Mouse (Mus musculus): ENCODE measurements around the gene Cdkn2c. TPM values are rescaled to one million over a fixed set of nuclear protein-coding genes. Genes with fewer than 3 reads are reported as not detected.

Cdkn2c gene
- polyA plus RNA-seq, 1 experiment from 2014 or later, result 2.6 TPM

GRCm38 (mm10) chr4:109656301-109656700 lies 10.7 kb downstream of the Cdkn2c start:
- peaks cover 10% of the 10 kb centered on the region for H3K4me1 ChIP-seq (replicated peaks)
- ATAC-seq (ENCODE audit: low read depth), result no peak
- H3K27me3 ChIP-seq, result peaks cover 87% of the 10 kb centered on the region
- H3K36me3 ChIP-seq, result no peaks in the 10 kb centered on the region
- H3K9ac ChIP-seq, result no peak overlapping the region
- H3K4me2 ChIP-seq, result no peak overlapping the region
- WGBS, result 10% methylated on average over 4 of the region's 4 CpGs
- H3K4me3 ChIP-seq, result no peak overlapping the region
- no peak overlapping the region for H3K27ac ChIP-seq (replicated peaks)
- no peaks in the 10 kb centered on the region for H3K9me3 ChIP-seq

- H3K36me3 ChIP-seq, result no peaks in the 10 kb centered on the region
- ATAC-seq (ENCODE audit: low read depth), result no peak
- 39% methylated on average over 2 of the region's 2 CpGs for WGBS
- H3K27me3 ChIP-seq, result peaks cover 82% of the 10 kb centered on the region
- no peak overlapping the region for H3K9ac ChIP-seq
- no peaks in the 10 kb centered on the region for H3K9me3 ChIP-seq
- no peak overlapping the region for H3K4me2 ChIP-seq
- H3K4me1 ChIP-seq (replicated peaks), result peaks cover 10% of the 10 kb centered on the region
- H3K4me3 ChIP-seq, result no peak overlapping the region
- H3K27ac ChIP-seq (replicated peaks), result no peak overlapping the region
Observed at GRCm38 (mm10) chr4:109655738-109656137, 11.3 kb downstream of the Cdkn2c start.

GRCm38 (mm10) chr4:109654701-109655100 lies 12.3 kb downstream of the Cdkn2c start:
- no peaks in the 10 kb centered on the region for H3K9me3 ChIP-seq
- H3K27ac ChIP-seq (replicated peaks), result no peak overlapping the region
- WGBS, result 50% methylated on average over 2 of the region's 2 CpGs
- H3K9ac ChIP-seq, result no peak overlapping the region
- H3K27me3 ChIP-seq, result peaks cover 77% of the 10 kb centered on the region
- no peaks in the 10 kb centered on the region for H3K36me3 ChIP-seq
- no peak overlapping the region for H3K4me3 ChIP-seq
- H3K4me1 ChIP-seq (replicated peaks), result peaks cover 10% of the 10 kb centered on the region
- ATAC-seq (ENCODE audit: low read depth), result no peak
- H3K4me2 ChIP-seq, result no peak overlapping the region

- Histone ChIP-seq H3K36me3 (no peaks in the 10 kb centered on the region), H3K4me2 (no peak overlapping the region), H3K4me1 (replicated peaks) (peaks cover 10% of the 10 kb centered on the region), H3K27ac (replicated peaks) (no peak overlapping the region), H3K9ac (no peak overlapping the region), H3K9me3 (no peaks in the 10 kb centered on the region), H3K27me3 (peaks cover 63% of the 10 kb centered on the region), H3K4me3 (no peak overlapping the region)
- ATAC-seq (ENCODE audit: low read depth), result no peak
Observed at GRCm38 (mm10) chr4:109653251-109653650, 13.7 kb downstream of the Cdkn2c start.

- ATAC-seq (ENCODE audit: low read depth), result no peak
- no peak overlapping the region for H3K27ac ChIP-seq (replicated peaks)
- no peaks in the 10 kb centered on the region for H3K4me1 ChIP-seq (replicated peaks)
- no peak overlapping the region for H3K9ac ChIP-seq
- H3K36me3 ChIP-seq, result no peaks in the 10 kb centered on the region
- H3K27me3 ChIP-seq, result peaks cover 24% of the 10 kb centered on the region
- 85% methylated on average over 5 of the region's 5 CpGs for WGBS
- no peak overlapping the region for H3K4me2 ChIP-seq
- H3K4me3 ChIP-seq, result no peak overlapping the region
- no peaks in the 10 kb centered on the region for H3K9me3 ChIP-seq
Observed at GRCm38 (mm10) chr4:109649331-109649730, 17.7 kb downstream of the Cdkn2c start.

GRCm38 (mm10) chr4:109647281-109647680 lies 19.7 kb downstream of the Cdkn2c start:
- Histone ChIP-seq H3K27ac (replicated peaks) (no peak overlapping the region), H3K27me3 (peaks cover 13% of the 10 kb centered on the region), H3K4me3 (no peak overlapping the region), H3K9me3 (no peaks in the 10 kb centered on the region), H3K4me1 (replicated peaks) (no peaks in the 10 kb centered on the region), H3K9ac (no peak overlapping the region), H3K36me3 (no peaks in the 10 kb centered on the region), H3K4me2 (no peak overlapping the region)
- WGBS, result 68% methylated on average over 4 of the region's 4 CpGs
- ATAC-seq (ENCODE audit: low read depth), result no peak

GRCm38 (mm10) chr4:109641451-109641850 lies 25.5 kb downstream of the Cdkn2c start:
- Histone ChIP-seq H3K4me2 (no peak overlapping the region), H3K4me1 (replicated peaks) (no peaks in the 10 kb centered on the region), H3K27me3 (no peaks in the 10 kb centered on the region), H3K27ac (replicated peaks) (no peak overlapping the region), H3K36me3 (no peaks in the 10 kb centered on the region), H3K9ac (no peak overlapping the region), H3K4me3 (no peak overlapping the region), H3K9me3 (no peaks in the 10 kb centered on the region)
- 80% methylated on average over 3 of the region's 3 CpGs for whole genome bisulfite sequencing
- ATAC-seq (ENCODE audit: low read depth), result no peak

GRCm38 (mm10) chr4:109640141-109640540 lies 26.8 kb downstream of the Cdkn2c start:
- no peak for ATAC-seq (ENCODE audit: low read depth)
- H3K9ac ChIP-seq, result no peak overlapping the region
- no peaks in the 10 kb centered on the region for H3K4me1 ChIP-seq (replicated peaks)
- WGBS, result 92% methylated on average over 7 of the region's 7 CpGs
- no peak overlapping the region for H3K4me2 ChIP-seq
- H3K9me3 ChIP-seq, result no peaks in the 10 kb centered on the region
- no peak overlapping the region for H3K27ac ChIP-seq (replicated peaks)
- H3K36me3 ChIP-seq, result no peaks in the 10 kb centered on the region
- H3K4me3 ChIP-seq, result no peak overlapping the region
- no peaks in the 10 kb centered on the region for H3K27me3 ChIP-seq

- Histone ChIP-seq H3K4me1 (replicated peaks) (no peaks in the 10 kb centered on the region), H3K4me3 (no peak overlapping the region), H3K27ac (replicated peaks) (no peak overlapping the region), H3K27me3 (no peaks in the 10 kb centered on the region), H3K9ac (no peak overlapping the region), H3K36me3 (no peaks in the 10 kb centered on the region), H3K9me3 (no peaks in the 10 kb centered on the region), H3K4me2 (no peak overlapping the region)
- ATAC-seq (ENCODE audit: low read depth), result no peak
- 90% methylated on average over 9 of the region's 9 CpGs for WGBS
Observed at GRCm38 (mm10) chr4:109639356-109639755, 27.6 kb downstream of the Cdkn2c start.

- Histone ChIP-seq H3K36me3 (no peaks in the 10 kb centered on the region), H3K27me3 (no peaks in the 10 kb centered on the region), H3K4me1 (replicated peaks) (no peaks in the 10 kb centered on the region), H3K9ac (no peak overlapping the region), H3K9me3 (no peaks in the 10 kb centered on the region), H3K27ac (replicated peaks) (no peak overlapping the region), H3K4me2 (no peak overlapping the region), H3K4me3 (no peak overlapping the region)
- no peak for ATAC-seq (ENCODE audit: low read depth)
- WGBS, result 97% methylated on average over 2 of the region's 2 CpGs
Observed at GRCm38 (mm10) chr4:109634971-109635370, 32.0 kb downstream of the Cdkn2c start.

GRCm38 (mm10) chr4:109631029-109631428 lies 36.0 kb downstream of the Cdkn2c start:
- Histone ChIP-seq H3K4me1 (replicated peaks) (no peaks in the 10 kb centered on the region), H3K4me2 (no peak overlapping the region), H3K9ac (no peak overlapping the region), H3K36me3 (no peaks in the 10 kb centered on the region), H3K27ac (replicated peaks) (no peak overlapping the region), H3K27me3 (no peaks in the 10 kb centered on the region), H3K9me3 (no peaks in the 10 kb centered on the region), H3K4me3 (no peak overlapping the region)
- WGBS, result 85% methylated on average over 4 of the region's 4 CpGs
- ATAC-seq (ENCODE audit: low read depth), result no peak

- no peaks in the 10 kb centered on the region for H3K36me3 ChIP-seq
- no peaks in the 10 kb centered on the region for H3K4me1 ChIP-seq (replicated peaks)
- H3K9me3 ChIP-seq, result peaks cover 4% of the 10 kb centered on the region; the same call in 1 of the 2 replicates
- H3K4me3 ChIP-seq, result no peak overlapping the region
- H3K27me3 ChIP-seq, result no peaks in the 10 kb centered on the region
- no peak overlapping the region for H3K27ac ChIP-seq (replicated peaks)
- no peak overlapping the region for H3K9ac ChIP-seq
- no peak for ATAC-seq (ENCODE audit: low read depth)
- 74% methylated on average over 2 of the region's 2 CpGs for WGBS
- H3K4me2 ChIP-seq, result no peak overlapping the region
Observed at GRCm38 (mm10) chr4:109630215-109630614, 36.8 kb downstream of the Cdkn2c start.

GRCm38 (mm10) chr4:109612596-109612995 lies 54.4 kb downstream of the Cdkn2c start:
- Histone ChIP-seq H3K4me1 (replicated peaks) (no peaks in the 10 kb centered on the region), H3K9ac (no peak overlapping the region), H3K4me3 (no peak overlapping the region), H3K4me2 (no peak overlapping the region), H3K36me3 (no peaks in the 10 kb centered on the region), H3K9me3 (no peaks in the 10 kb centered on the region), H3K27ac (replicated peaks) (no peak overlapping the region), H3K27me3 (no peaks in the 10 kb centered on the region)
- WGBS, result 77% methylated on average over 4 of the region's 4 CpGs
- ATAC-seq (ENCODE audit: low read depth), result no peak

All from neural tube, embryonic 13.5 days (tissue).